Comparison of ENCODE assay signal across 9 mouse cellular contexts in the genomic region with DNA sequence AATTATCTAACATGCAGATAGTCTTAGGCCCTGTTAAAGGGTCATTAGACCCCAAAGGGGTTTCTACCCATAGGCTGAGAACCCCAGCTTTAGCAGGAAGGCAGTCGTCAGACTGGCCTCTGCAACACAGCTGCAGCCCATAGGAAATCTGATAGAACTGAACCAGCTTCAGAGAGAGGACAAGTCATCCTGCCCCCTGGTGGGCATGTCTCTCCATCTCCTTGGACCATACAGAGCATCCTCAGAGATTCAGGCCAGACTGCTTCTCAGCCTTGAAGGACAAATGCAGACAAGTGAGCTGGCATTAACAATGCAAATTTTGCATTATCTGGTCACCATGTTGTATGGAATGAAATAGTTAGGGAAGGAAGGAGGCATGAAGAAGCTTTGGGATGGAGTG. TPM values are rescaled to one million over a fixed set of nuclear protein-coding genes. Genes with fewer than 3 reads are reported as not detected.
DNase-seq lines count a peak whose midpoint lies in the region; ATAC-seq and TF ChIP-seq lines count a peak whose summit lies in the region.
"Had no signal": no experiment of that assay in that cellular context is flagged by ENCODE, and none has a peak within 500 bp of the region (broad histone marks: within the 10 kb centered on the region; RNA-seq: fewer than 3 reads in every experiment).

No protein-coding gene starts in this region.

- no peak for ATAC-seq in forebrain, postnatal 0 days
- ATAC-seq in forebrain, embryonic 13.5 days: no peak
- ATAC-seq in liver, embryonic 14.5 days (ENCODE audit: insufficient read depth): no peak
- no peak for ATAC-seq in forebrain, embryonic 16.5 days

- no peaks in the 10 kb centered on the region for H3K79me2 ChIP-seq in MEL (ENCODE audit: control insufficient read depth, insufficient read depth, low read length, poor library complexity)

- H3K4me2 ChIP-seq in forebrain, postnatal 0 days (ENCODE audit: low read depth): no peak overlapping the region
- no peak overlapping the region for H3K4me2 ChIP-seq in forebrain, embryonic 13.5 days
- no peak overlapping the region for H3K4me2 ChIP-seq in liver, embryonic 14.5 days (ENCODE audit: low read depth)
- no peak overlapping the region for H3K4me2 ChIP-seq in forebrain, embryonic 16.5 days (ENCODE audit: low read length)

- no peak overlapping the region for H3K27ac ChIP-seq in forebrain, postnatal 0 days (ENCODE audit: low read depth, low read length)
- H3K27ac ChIP-seq in forebrain, embryonic 13.5 days: no peak overlapping the region
- no peak overlapping the region for H3K27ac ChIP-seq in MEL (ENCODE audit: control insufficient read depth, low read depth, low read length)
- H3K27ac ChIP-seq in liver, embryonic 14.5 days: no peak overlapping the region
- H3K27ac ChIP-seq in forebrain, embryonic 16.5 days (ENCODE audit: low read length): no peak overlapping the region

- no peak; the same call in 1 of the 2 replicates for TF ChIP-seq RAD21 in MEL (IDR thresholded peaks at IDR 0.05; ENCODE audit: low read depth, low read length)

- no peak for DNase-seq in forebrain, postnatal 0 days
- no peak for DNase-seq in lung, adult 2 months
- DNase-seq in lung, postnatal 25 days (ENCODE audit: low spot score): no peak
- peak; percentile 8 for DNase-seq in MEL (ENCODE audit: low read depth, low spot score)
- no peak for DNase-seq in liver, embryonic 14.5 days (ENCODE audit: low read depth in 3 of 3, low spot score in 3 of 3)
- DNase-seq in B cell, adult 2 months: no peak

- peaks cover 4% of the 10 kb centered on the region; the same call in 1 of the 2 replicates for H3K27me3 ChIP-seq in forebrain, postnatal 0 days (ENCODE audit: insufficient read depth, low read length)
- H3K27me3 ChIP-seq in forebrain, embryonic 13.5 days: no peaks in the 10 kb centered on the region
- no peaks in the 10 kb centered on the region for H3K27me3 ChIP-seq in MEL (ENCODE audit: control insufficient read depth in 1 of 2, insufficient read depth in 2 of 2, low read length in 2 of 2)
- no peaks in the 10 kb centered on the region for H3K27me3 ChIP-seq in liver, embryonic 14.5 days (ENCODE audit: control insufficient read depth, insufficient read depth, low read length)
- no peaks in the 10 kb centered on the region for H3K27me3 ChIP-seq in forebrain, embryonic 16.5 days (replicated peaks; ENCODE audit: control insufficient read depth, insufficient read depth, low read length)

- no peaks in the 10 kb centered on the region for H3K4me1 ChIP-seq in forebrain, postnatal 0 days (ENCODE audit: insufficient read depth)
- no peaks in the 10 kb centered on the region for H3K4me1 ChIP-seq in forebrain, embryonic 13.5 days
- H3K4me1 ChIP-seq in lung, adult 2 months (ENCODE audit: control insufficient read depth, insufficient read depth, low read length): no peaks in the 10 kb centered on the region
- H3K4me1 ChIP-seq in MEL (ENCODE audit: control insufficient read depth in 1 of 2, insufficient read depth in 2 of 2, low read length in 2 of 2): no peaks in the 10 kb centered on the region
- no peaks in the 10 kb centered on the region for H3K4me1 ChIP-seq in liver, embryonic 14.5 days (replicated peaks; ENCODE audit: control insufficient read depth in 2 of 2, insufficient read depth in 2 of 2, low read length in 1 of 2)
- no peaks in the 10 kb centered on the region for H3K4me1 ChIP-seq in forebrain, embryonic 16.5 days (replicated peaks; ENCODE audit: control insufficient read depth, insufficient read depth, low read length)

- H3K4me3 ChIP-seq in forebrain, postnatal 0 days (ENCODE audit: low read depth, low read length): no peak overlapping the region
- H3K4me3 ChIP-seq in forebrain, embryonic 13.5 days: no peak overlapping the region
- H3K4me3 ChIP-seq in lung, adult 2 months (replicated peaks; ENCODE audit: extremely low read depth, low read depth, low read length): no peak overlapping the region
- H3K4me3 ChIP-seq in MEL (ENCODE audit: control insufficient read depth in 1 of 2, insufficient read depth in 1 of 2, low read depth in 2 of 2, low read length in 2 of 2): no peak overlapping the region
- no peak overlapping the region for H3K4me3 ChIP-seq in liver, embryonic 14.5 days (ENCODE audit: insufficient read depth in 1 of 2, low read depth in 2 of 2, low read length in 2 of 2)
- H3K4me3 ChIP-seq in forebrain, embryonic 16.5 days (replicated peaks; ENCODE audit: low read length): no peak overlapping the region

- H3K36me3 ChIP-seq in forebrain, postnatal 0 days (ENCODE audit: insufficient read depth): no peaks in the 10 kb centered on the region
- no peaks in the 10 kb centered on the region for H3K36me3 ChIP-seq in forebrain, embryonic 13.5 days (ENCODE audit: poor library complexity, severe bottlenecking)
- H3K36me3 ChIP-seq in MEL (ENCODE audit: control insufficient read depth in 1 of 2, insufficient read depth in 2 of 2, low read length in 2 of 2): no peaks in the 10 kb centered on the region
- H3K36me3 ChIP-seq in liver, embryonic 14.5 days (replicated peaks; ENCODE audit: control insufficient read depth, insufficient read depth, low read depth): no peaks in the 10 kb centered on the region
- H3K36me3 ChIP-seq in forebrain, embryonic 16.5 days (ENCODE audit: control insufficient read depth, insufficient read depth): no peaks in the 10 kb centered on the region
- H3K36me3 ChIP-seq: G1E had no signal

- H3K9ac ChIP-seq in forebrain, postnatal 0 days: no peak overlapping the region
- no peak overlapping the region for H3K9ac ChIP-seq in forebrain, embryonic 13.5 days
- no peak overlapping the region for H3K9ac ChIP-seq in MEL (ENCODE audit: control insufficient read depth, low read depth, low read length, poor library complexity, severe bottlenecking)
- no peak overlapping the region for H3K9ac ChIP-seq in liver, embryonic 14.5 days (replicated peaks)
- no peak overlapping the region for H3K9ac ChIP-seq in forebrain, embryonic 16.5 days (replicated peaks; ENCODE audit: low read depth, low read length)

- WGBS in forebrain, postnatal 0 days: 62% methylated on average over 1 of the region's 1 CpGs
- 71% methylated on average over 1 of the region's 1 CpGs for WGBS in forebrain, embryonic 13.5 days
- WGBS in lung, adult 2 months: 23% methylated on average over 1 of the region's 1 CpGs
- 22% methylated on average over 1 of the region's 1 CpGs for WGBS in liver, embryonic 14.5 days (ENCODE audit: insufficient replicate concordance)
- 58% methylated on average over 1 of the region's 1 CpGs for WGBS in forebrain, embryonic 16.5 days

- H3K9me3 ChIP-seq in forebrain, postnatal 0 days (ENCODE audit: low read length): no peaks in the 10 kb centered on the region
- H3K9me3 ChIP-seq in forebrain, embryonic 13.5 days (replicated peaks): no peaks in the 10 kb centered on the region
- no peaks in the 10 kb centered on the region for H3K9me3 ChIP-seq in MEL (replicated peaks; ENCODE audit: insufficient read depth, low read length)
- no peaks in the 10 kb centered on the region for H3K9me3 ChIP-seq in liver, embryonic 14.5 days (ENCODE audit: control insufficient read depth, low read length)
- no peaks in the 10 kb centered on the region for H3K9me3 ChIP-seq in forebrain, embryonic 16.5 days (ENCODE audit: control insufficient read depth, low read length)

- TF ChIP-seq EP300 in MEL (IDR thresholded peaks at IDR 0.05; ENCODE audit: low read depth in 1 of 2, low read length in 2 of 2): no peak
- no peak for TF ChIP-seq EP300 in liver, embryonic 14.5 days (IDR thresholded peaks at IDR 0.05; ENCODE audit: low read depth)

- no peak for TF ChIP-seq POLR2A in lung, adult 2 months (IDR thresholded peaks at IDR 0.05; ENCODE audit: borderline replicate concordance, extremely low read depth, low read depth, low read length)
- no peak for TF ChIP-seq POLR2A in MEL (IDR thresholded peaks at IDR 0.05; ENCODE audit: control insufficient read depth in 1 of 2, insufficient read depth in 1 of 2, low read depth in 1 of 2, low read length in 2 of 2, poor library complexity in 1 of 2)

- peak; percentile 52 for TF ChIP-seq CTCF in forebrain, postnatal 0 days (IDR thresholded peaks at IDR 0.05; ENCODE audit: low read depth)
- peak; percentile 30 for TF ChIP-seq CTCF in lung, adult 2 months (IDR thresholded peaks at IDR 0.05; ENCODE audit: insufficient read depth, low read length)
- TF ChIP-seq CTCF in MEL (IDR thresholded peaks at IDR 0.05 in 2 of 3, conservative IDR thresholded peaks at IDR 0.05 in 1 of 3; ENCODE audit: control insufficient read depth in 1 of 3, insufficient read depth in 1 of 3, low read depth in 2 of 3, low read length in 3 of 3, poor library complexity in 1 of 3, severe bottlenecking in 1 of 3): peak in 2 of 3 experiments; percentile 7 to 26; a peak in 1 of 6 replicates
- peak; percentile 24 for TF ChIP-seq CTCF in liver, embryonic 14.5 days (IDR thresholded peaks at IDR 0.05; ENCODE audit: low read depth)

TF ChIP-seq in MEL, 35 proteins besides CTCF, POLR2A, EP300 and RAD21:
- no peak for TF ChIP-seq CHD2 (IDR thresholded peaks at IDR 0.05; ENCODE audit: low read length)
- TF ChIP-seq MXI1 (IDR thresholded peaks at IDR 0.05; ENCODE audit: low read depth, low read length): no peak
- TF ChIP-seq SMC3 (IDR thresholded peaks at IDR 0.05; ENCODE audit: low read depth, low read length): peak; percentile 39
TF ChIP-seq in MEL: peak in this region for 1.

RNA-seq across cellular contexts. Expression of gene Nmur2, which starts 59.2 kb away (rescaled TPM):
- total RNA-seq in forebrain, postnatal 0 days (2014; rRNA removed): 0.08 and 0.10 TPM in 2 replicates
- 0.15 and 0.26 TPM in 2 replicates for polyA plus RNA-seq in forebrain, postnatal 0 days (2015; fragmentation: Nextera tagmentation; extraction: Ambion mirVana)
- 0.05 and 0.08 TPM in 2 replicates for polyA plus RNA-seq in forebrain, embryonic 13.5 days (2015; fragmentation: Nextera tagmentation; extraction: Ambion mirVana)
- polyA plus RNA-seq in lung, adult 2 months (2012; rRNA removed): not detected in 2 replicates
- total RNA-seq in MEL (2012; rRNA removed): not detected in 2 replicates
- polyA plus RNA-seq in MEL (2012; ENCODE audit: insufficient read depth in 1 of 2, insufficient read length in 2 of 2, low read depth in 1 of 2, low replicate concordance in 2 of 2, missing spikeins in 1 of 2): not detected
- not detected in 2 replicates for polyA plus RNA-seq in liver, embryonic 14.5 days (2012; rRNA removed)
- polyA plus RNA-seq in liver, embryonic 14.5 days (2014; fragmentation: Nextera tagmentation; extraction: Ambion mirVana): not detected in 2 replicates
- 0.16 TPM in 1 of 2 replicates, not detected in the other for polyA plus RNA-seq in forebrain, embryonic 16.5 days (2015; fragmentation: Nextera tagmentation; extraction: Ambion mirVana)
- polyA plus RNA-seq: G1E had no signal
